Mouse (Mus musculus) neural tube, embryonic 14.5 days (tissue): Measurements from ENCODE around the gene Tshz2. TPM values are rescaled to one million over a fixed set of nuclear protein-coding genes. Genes with fewer than 3 reads are reported as not detected.

Experiments
- ATAC-seq: fragments of 200-750 bp; cut with Nextera tagmentation; 2 replicates; pipeline ENCODE4 v1.8.0; 2017; ENCODE audit warnings: low read depth, mild to moderate bottlenecking, moderate TSS enrichment, moderate library complexity
- H3K27ac ChIP-seq: fragments of 300-500 bp; sonication (generic); 2 replicates; pipeline ENCODE4 v1.5.1; 2014; ENCODE audit warnings: low read depth, mild to moderate bottlenecking, control low read depth, low read length, moderate library complexity, mixed read lengths
- H3K27me3 ChIP-seq: fragments of 300-500 bp; sonication (generic); 2 replicates; pipeline ENCODE4 v1.6.1; 2014; ENCODE audit warnings: low read length; ENCODE audit not compliant: control insufficient read depth, insufficient read depth
- H3K36me3 ChIP-seq: fragments of 300-500 bp; sonication (generic); 2 replicates; pipeline ENCODE4 v1.6.1; 2014; ENCODE audit warnings: low read length, mixed read lengths; ENCODE audit not compliant: control insufficient read depth, insufficient read depth
- H3K4me1 ChIP-seq: fragments of 300-500 bp; sonication (generic); 2 replicates; pipeline ENCODE4 v1.6.1; 2014; ENCODE audit warnings: low read length; ENCODE audit not compliant: control insufficient read depth, insufficient read depth
- H3K4me2 ChIP-seq: fragments of 300-500 bp; sonication (generic); 2 replicates; pipeline ENCODE4 v1.6.1; 2014; ENCODE audit warnings: mild to moderate bottlenecking, low read depth, low read length, control low read depth
- H3K4me3 ChIP-seq: fragments of 300-500 bp; sonication (generic); 2 replicates; pipeline ENCODE4 v1.5.1; 2014; ENCODE audit warnings: low read depth, low read length, control low read depth, mixed read lengths
- H3K9ac ChIP-seq: fragments of 300-500 bp; sonication (generic); replicated peaks from 2 replicates; pipeline ENCODE4 v1.6.1; 2014; ENCODE audit warnings: low read depth, mild to moderate bottlenecking, control low read depth, low read length, mixed read lengths
- H3K9me3 ChIP-seq: fragments of 300-500 bp; sonication (generic); 2 replicates; pipeline ENCODE4 v1.6.1; 2016; ENCODE audit warnings: low read length; ENCODE audit not compliant: control insufficient read depth
- WGBS: fragments of 180-500 bp; shearing (Covaris S2); extraction: QIAGEN DNeasy Blood & Tissue Kit; methylation state at CpG from one replicate; pipeline ENCODE4 v1.1.7; 2014; 5-methylcytosine and 5-hydroxymethylcytosine counted together
- polyA plus RNA-seq: library from polyadenylated mRNA; unstranded; fragments of >200 nt; fragmentation: Nextera tagmentation; extraction: Ambion mirVana; gene quantifications from 2 replicates; pipeline ENCODE4 v1.2.1, GENCODE M21; 2014

The Tshz2 gene
- polyA plus RNA-seq, 1 experiment from 2014 or later: 54.5 TPM

DNA sequence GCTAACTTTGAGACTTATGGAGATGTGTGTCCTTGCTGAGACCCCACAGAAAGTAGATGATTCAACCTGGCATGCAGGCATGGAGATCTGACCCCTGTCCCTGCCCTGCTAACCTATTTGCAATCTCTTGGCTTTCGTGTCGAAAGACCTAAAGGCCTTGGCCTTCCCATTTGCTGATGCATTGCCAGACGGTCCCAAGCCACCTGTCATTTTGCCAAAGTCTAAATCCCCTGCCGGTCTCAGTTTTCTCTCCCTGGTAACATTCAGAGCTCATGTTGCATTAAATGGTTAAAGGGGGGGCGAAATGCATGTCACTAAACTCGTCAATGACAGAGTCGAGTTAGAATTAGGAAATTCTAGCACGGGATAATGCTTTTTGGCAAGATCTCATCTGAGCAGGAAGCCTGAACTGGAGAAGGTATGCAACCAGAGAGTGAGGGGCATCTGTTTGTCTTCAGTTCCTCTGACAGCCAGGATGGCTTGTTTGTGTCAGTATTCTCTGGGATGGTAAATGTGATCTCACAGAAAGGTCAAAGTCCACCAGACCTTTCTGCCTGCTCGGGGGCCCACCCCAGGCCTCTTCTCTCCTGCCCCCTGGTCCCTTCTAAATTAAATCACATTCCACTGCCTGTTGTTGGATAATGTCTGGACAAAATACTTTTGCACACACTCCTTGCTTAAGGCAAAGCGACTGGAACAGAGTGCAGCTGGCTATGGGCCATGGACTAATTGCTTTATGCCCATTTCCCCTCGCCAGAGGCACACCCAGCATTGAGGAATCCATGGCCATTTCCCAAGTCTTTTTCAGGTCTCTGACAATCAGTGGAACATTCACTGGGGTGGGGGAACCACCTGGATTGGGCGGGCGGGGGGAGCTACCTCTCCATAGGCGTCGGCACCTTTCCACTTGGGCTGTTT, 118.0 kb downstream of the Tshz2 start:
- Histone ChIP-seq H3K4me2 (no peak overlapping the region), H3K27ac (no peak overlapping the region), H3K4me3 (no peak overlapping the region), H3K9ac (no peak overlapping the region), H3K9me3 (no peaks in the 10 kb centered on the region), H3K36me3 (no peaks in the 10 kb centered on the region), H3K4me1 (peaks cover 11% of the 10 kb centered on the region), H3K27me3 (no peaks in the 10 kb centered on the region)
- 61% methylated on average over 15 of the region's 15 CpGs for WGBS
- ATAC-seq: no peak

DNA sequence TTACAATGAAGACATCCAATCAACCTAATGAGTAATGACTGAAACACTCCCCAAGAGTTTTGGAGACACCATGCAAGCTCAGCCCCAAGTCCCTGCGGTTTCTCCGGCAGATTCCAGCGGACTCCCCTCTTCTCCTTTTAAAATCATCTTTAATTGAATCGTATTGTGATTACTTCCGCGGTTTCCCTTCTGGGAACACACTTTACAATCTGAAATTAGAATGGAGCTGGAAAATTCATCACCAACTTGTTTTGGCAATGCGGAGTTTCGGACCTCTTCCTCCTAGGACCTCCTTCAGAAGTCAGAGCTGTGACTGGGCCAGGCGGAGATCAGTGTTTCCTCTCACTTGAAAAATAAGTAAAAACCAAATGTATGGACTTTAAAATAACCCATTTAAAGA, 119.3 kb downstream of the Tshz2 start:
- WGBS: 85% methylated on average over 9 of the region's 9 CpGs
- no peak overlapping the region for H3K9ac ChIP-seq
- no peak for ATAC-seq
- no peaks in the 10 kb centered on the region for H3K27me3 ChIP-seq
- no peak overlapping the region for H3K27ac ChIP-seq
- H3K4me3 ChIP-seq: no peak overlapping the region
- H3K4me2 ChIP-seq: no peak overlapping the region
- H3K4me1 ChIP-seq: peaks cover 11% of the 10 kb centered on the region
- H3K9me3 ChIP-seq: no peaks in the 10 kb centered on the region
- H3K36me3 ChIP-seq: no peaks in the 10 kb centered on the region

DNA sequence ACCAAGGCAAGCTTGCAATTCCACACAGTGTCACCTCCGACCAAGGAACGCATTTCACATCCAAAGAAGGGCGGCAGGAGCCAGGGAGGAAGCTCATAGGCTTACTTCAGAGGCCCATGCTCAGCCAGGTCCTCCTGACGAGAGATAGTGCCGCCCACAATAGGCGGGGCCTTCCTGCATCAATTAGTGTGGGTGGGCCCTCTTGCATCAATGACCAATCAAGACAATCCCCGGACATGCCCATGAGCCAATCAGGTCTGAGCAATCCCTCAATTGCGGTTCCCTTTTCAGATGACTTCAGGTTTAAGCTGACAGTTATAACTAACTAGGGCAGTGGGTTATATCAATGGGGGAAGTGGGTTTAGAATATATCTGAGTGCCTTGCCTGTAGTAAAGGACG, 120.6 kb downstream of the Tshz2 start:
- 88% methylated on average over 9 of the region's 9 CpGs for WGBS
- Histone ChIP-seq H3K4me2 (no peak overlapping the region), H3K9ac (no peak overlapping the region), H3K9me3 (no peaks in the 10 kb centered on the region), H3K4me3 (no peak overlapping the region), H3K4me1 (peaks cover 11% of the 10 kb centered on the region), H3K27ac (no peak overlapping the region), H3K36me3 (no peaks in the 10 kb centered on the region), H3K27me3 (no peaks in the 10 kb centered on the region)
- no peak for ATAC-seq

DNA sequence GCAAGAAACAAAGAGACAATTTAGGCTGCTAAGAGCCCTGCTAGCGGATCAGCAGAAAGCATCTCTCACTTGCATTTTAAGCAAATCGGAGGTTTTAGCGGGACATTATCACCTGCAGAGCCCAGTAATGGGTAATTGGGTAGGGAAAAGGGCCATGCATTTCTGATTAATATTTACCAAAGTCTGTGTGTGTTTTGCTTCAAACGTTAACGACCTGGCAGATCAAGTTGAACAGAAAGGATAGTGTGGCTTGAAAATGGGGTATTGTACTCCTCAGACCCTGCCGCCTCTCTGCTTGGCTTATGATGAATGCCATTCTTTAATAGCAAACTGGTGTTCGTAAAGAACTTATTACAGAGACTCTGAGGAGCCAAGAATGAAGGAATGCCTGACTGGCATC, 122.3 kb downstream of the Tshz2 start:
- H3K27ac ChIP-seq: 0 out of 2 replicates have a peak overlapping the region, but pooled peaks have one; percentile 10
- H3K4me1 ChIP-seq: peaks cover 11% of the 10 kb centered on the region
- no peak overlapping the region for H3K4me3 ChIP-seq
- H3K36me3 ChIP-seq: no peaks in the 10 kb centered on the region
- no peak overlapping the region for H3K4me2 ChIP-seq
- no peaks in the 10 kb centered on the region for H3K9me3 ChIP-seq
- 63% methylated on average over 7 of the region's 7 CpGs for WGBS
- no peak for ATAC-seq
- H3K27me3 ChIP-seq: no peaks in the 10 kb centered on the region
- H3K9ac ChIP-seq: no peak overlapping the region

DNA sequence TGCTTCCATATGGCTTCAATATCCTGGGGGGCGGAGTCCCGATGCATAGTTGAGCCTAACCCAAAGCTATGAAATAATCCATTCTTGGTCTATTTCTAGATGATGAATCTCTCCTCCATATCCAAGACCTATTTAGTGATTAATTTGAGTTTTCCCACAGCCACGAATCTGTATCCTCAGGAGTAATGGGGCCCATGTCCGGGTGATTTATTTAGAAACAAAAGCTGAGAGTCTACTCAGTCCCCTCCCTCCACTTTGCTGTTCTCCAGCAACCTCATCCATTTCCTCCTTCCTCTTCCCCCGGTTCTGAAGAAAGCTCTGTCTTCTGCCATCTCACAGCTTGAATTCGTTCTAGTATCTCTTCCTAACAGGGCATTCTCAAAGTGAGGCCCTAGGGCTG, 125.3 kb downstream of the Tshz2 start:
- no peak overlapping the region for H3K27ac ChIP-seq
- no peaks in the 10 kb centered on the region; the same call in 1 of the 2 replicates for H3K4me1 ChIP-seq
- H3K9ac ChIP-seq: no peak overlapping the region
- no peaks in the 10 kb centered on the region for H3K9me3 ChIP-seq
- H3K4me2 ChIP-seq: no peak overlapping the region
- H3K27me3 ChIP-seq: no peaks in the 10 kb centered on the region
- no peak overlapping the region for H3K4me3 ChIP-seq
- no peak for ATAC-seq
- WGBS: 71% methylated on average over 6 of the region's 6 CpGs
- no peaks in the 10 kb centered on the region for H3K36me3 ChIP-seq

DNA sequence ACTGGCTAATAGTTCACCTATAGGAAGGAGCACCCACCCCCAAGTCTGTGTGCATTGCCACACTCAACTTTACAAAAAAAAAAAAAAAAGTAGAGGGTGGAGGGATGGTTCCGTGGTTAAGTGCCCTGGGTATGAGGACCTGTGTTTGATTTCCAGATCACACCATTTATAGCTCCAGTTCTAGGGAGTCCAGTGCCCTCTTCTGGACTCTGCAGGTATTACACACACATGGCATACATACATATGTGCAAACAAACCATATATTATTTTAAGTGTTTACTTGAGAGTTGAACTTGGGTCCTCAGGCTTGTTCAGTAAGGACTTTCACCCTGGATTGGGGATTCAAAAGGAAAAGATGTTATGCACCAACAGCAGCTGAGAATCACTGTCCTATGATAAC, 127.3 kb downstream of the Tshz2 start:
- Histone ChIP-seq H3K4me3 (no peak overlapping the region), H3K9ac (no peak overlapping the region), H3K4me2 (no peak overlapping the region), H3K9me3 (no peaks in the 10 kb centered on the region), H3K27me3 (no peaks in the 10 kb centered on the region), H3K36me3 (no peaks in the 10 kb centered on the region), H3K4me1 (no peaks in the 10 kb centered on the region; the same call in 1 of the 2 replicates), H3K27ac (no peak overlapping the region)
- no peak for ATAC-seq
- WGBS: 100% methylated on average over 1 of the region's 1 CpGs

DNA sequence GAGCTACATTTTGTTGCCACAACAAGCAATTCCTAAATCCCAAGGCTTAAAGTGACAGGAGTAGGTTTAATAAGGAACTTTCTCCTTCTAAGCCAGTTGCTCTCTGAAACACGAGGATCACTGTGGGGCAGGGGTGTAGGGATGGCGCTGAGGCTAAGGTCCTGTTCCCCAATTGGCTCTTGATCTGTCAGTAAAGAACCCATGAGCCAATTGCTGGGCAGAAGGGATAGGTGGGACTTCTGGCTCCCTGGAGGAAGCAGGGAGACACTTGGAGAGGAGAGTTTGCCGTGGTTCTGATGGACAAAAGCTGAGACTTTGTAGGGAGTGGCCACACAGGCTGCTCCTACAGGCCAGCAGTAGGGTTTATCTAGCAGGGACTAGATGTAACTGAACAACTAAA, 128.9 kb downstream of the Tshz2 start:
- Histone ChIP-seq H3K4me2 (no peak overlapping the region), H3K4me1 (no peaks in the 10 kb centered on the region; the same call in 1 of the 2 replicates), H3K9me3 (no peaks in the 10 kb centered on the region), H3K4me3 (no peak overlapping the region), H3K9ac (no peak overlapping the region), H3K27me3 (no peaks in the 10 kb centered on the region), H3K27ac (no peak overlapping the region), H3K36me3 (no peaks in the 10 kb centered on the region)
- no peak for ATAC-seq
- 44% methylated on average over 3 of the region's 3 CpGs for WGBS

DNA sequence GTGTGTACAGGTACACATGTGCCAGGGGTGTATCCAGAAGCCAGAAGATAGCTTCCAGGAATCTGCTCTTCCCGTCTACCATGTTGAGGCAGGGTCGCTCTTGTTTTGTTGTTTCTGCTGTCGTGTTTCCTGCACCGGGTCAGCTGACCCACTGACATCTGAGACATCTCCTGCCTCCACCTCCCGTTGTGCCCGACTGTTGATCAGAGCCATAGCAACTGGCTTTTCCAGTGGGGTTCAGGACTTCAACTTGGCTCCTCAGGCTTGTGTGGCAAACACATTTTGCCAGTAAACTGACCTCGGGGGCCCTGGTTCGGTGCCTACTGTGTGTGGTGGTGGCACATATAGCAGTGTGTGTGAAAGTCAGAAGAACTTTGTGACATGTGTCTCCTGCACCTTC, 129.5 kb downstream of the Tshz2 start:
- WGBS: 91% methylated on average over 8 of the region's 8 CpGs
- Histone ChIP-seq H3K36me3 (no peaks in the 10 kb centered on the region), H3K27ac (no peak overlapping the region), H3K4me1 (no peaks in the 10 kb centered on the region; the same call in 1 of the 2 replicates), H3K9ac (no peak overlapping the region), H3K27me3 (no peaks in the 10 kb centered on the region), H3K4me2 (no peak overlapping the region), H3K4me3 (no peak overlapping the region), H3K9me3 (no peaks in the 10 kb centered on the region)
- ATAC-seq: no peak

DNA sequence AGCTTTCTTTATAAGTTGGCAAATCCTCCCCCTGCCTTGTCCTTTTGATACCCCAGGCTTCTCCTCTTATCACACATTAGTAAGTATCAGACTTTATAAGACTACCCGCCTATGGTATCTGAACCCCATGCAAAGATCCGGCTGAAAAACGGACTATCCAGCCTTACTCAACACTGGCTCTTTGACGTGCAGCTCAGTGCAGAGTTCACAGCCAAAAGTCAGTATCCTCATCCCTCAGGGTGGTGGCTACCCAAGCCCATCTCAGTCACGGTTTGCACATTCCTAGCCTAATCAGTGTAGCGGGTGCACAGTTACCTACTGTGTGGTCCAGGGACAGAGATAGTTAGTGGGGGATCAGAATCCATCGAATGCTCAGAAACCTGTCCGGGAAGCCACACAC, 130.9 kb downstream of the Tshz2 start:
- Histone ChIP-seq H3K27ac (no peak overlapping the region), H3K4me3 (no peak overlapping the region), H3K9ac (no peak overlapping the region), H3K4me2 (no peak overlapping the region), H3K36me3 (no peaks in the 10 kb centered on the region), H3K4me1 (no peaks in the 10 kb centered on the region; the same call in 1 of the 2 replicates), H3K27me3 (no peaks in the 10 kb centered on the region), H3K9me3 (no peaks in the 10 kb centered on the region)
- WGBS: 92% methylated on average over 8 of the region's 8 CpGs
- no peak for ATAC-seq
